Mouse (Mus musculus): ENCODE results near the gene Dusp2. TPM values are rescaled to one million over a fixed set of nuclear protein-coding genes. Genes with fewer than 3 reads are reported as not detected.

Dusp2 gene
- polyA plus RNA-seq, 1 experiment from 2014 or later = 5.2 TPM

GRCm38 (mm10) chr2:127311193-127311592 lies 24.8 kb upstream of the Dusp2 start:
- Histone ChIP-seq H3K4me3 (no peak overlapping the region), H3K36me3 (no peaks in the 10 kb centered on the region), H3K27me3 (ENCODE audit: insufficient read depth, poor library complexity, severe bottlenecking) (no peaks in the 10 kb centered on the region), H3K9me3 (no peaks in the 10 kb centered on the region), H3K4me1 (replicated peaks) (peaks cover 10% of the 10 kb centered on the region; the same call in 1 of the 2 replicates), H3K27ac (no peak overlapping the region)
- DNase-seq (ENCODE audit: low spot score) = no peak
- WGBS = 83% methylated on average over 1 of the region's 1 CpGs

DNA sequence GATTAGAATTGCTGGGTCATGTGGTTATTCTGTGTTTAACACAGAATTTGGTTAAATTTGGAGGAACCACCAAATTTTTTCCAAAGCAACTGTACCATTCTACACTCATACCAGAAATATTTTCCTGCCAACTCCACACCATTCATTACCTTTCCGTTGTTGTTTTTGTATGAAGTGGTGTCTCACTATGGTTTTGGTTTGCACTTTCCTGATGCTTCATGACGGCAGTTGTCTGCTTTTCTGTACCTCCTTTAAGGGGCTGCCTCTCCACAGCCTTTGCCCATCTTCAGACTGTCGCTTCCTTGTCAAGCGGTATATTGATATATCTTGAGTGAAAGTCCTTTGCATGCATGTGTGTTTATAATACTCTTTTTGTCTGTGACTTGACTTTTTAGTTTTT lies 23.2 kb upstream of the Dusp2 start:
- H3K36me3 ChIP-seq = no peaks in the 10 kb centered on the region
- no peaks in the 10 kb centered on the region for H3K27me3 ChIP-seq (ENCODE audit: insufficient read depth, poor library complexity, severe bottlenecking)
- H3K9me3 ChIP-seq = no peaks in the 10 kb centered on the region
- peaks cover 10% of the 10 kb centered on the region; the same call in 1 of the 2 replicates for H3K4me1 ChIP-seq (replicated peaks)
- no peak overlapping the region for H3K4me3 ChIP-seq
- DNase-seq (ENCODE audit: low spot score) = no peak
- no peak overlapping the region for H3K27ac ChIP-seq
- 93% methylated on average over 4 of the region's 4 CpGs for WGBS

DNA sequence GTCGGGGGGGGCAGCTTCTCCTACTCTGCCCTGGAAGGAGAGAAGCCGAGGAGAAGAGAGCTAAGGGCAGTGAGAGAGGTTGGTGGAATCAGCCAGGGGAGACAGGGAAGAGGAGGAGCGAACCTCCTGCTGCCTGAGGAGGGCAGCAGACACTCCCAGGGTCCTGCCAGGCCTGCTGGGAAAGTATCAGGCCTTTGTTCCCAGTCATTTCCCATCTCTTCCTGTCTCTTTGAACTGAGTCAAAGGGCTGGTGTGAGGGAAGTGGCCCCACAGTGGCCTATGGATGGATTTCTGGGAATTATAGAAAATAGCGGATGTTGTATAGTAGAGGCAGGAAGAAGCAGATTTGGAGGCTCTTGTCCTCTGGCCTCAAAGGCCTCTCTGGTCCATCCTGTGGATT lies 22.1 kb upstream of the Dusp2 start:
- H3K27ac ChIP-seq = peak overlapping the region; percentile 50; the same call in 1 of the 2 replicates
- H3K4me1 ChIP-seq (replicated peaks) = peaks cover 10% of the 10 kb centered on the region; the same call in 1 of the 2 replicates
- no peak for DNase-seq (ENCODE audit: low spot score)
- H3K36me3 ChIP-seq = no peaks in the 10 kb centered on the region
- no peaks in the 10 kb centered on the region for H3K27me3 ChIP-seq (ENCODE audit: insufficient read depth, poor library complexity, severe bottlenecking)
- H3K9me3 ChIP-seq = no peaks in the 10 kb centered on the region
- H3K4me3 ChIP-seq = no peak overlapping the region
- WGBS = 46% methylated on average over 4 of the region's 4 CpGs

DNA sequence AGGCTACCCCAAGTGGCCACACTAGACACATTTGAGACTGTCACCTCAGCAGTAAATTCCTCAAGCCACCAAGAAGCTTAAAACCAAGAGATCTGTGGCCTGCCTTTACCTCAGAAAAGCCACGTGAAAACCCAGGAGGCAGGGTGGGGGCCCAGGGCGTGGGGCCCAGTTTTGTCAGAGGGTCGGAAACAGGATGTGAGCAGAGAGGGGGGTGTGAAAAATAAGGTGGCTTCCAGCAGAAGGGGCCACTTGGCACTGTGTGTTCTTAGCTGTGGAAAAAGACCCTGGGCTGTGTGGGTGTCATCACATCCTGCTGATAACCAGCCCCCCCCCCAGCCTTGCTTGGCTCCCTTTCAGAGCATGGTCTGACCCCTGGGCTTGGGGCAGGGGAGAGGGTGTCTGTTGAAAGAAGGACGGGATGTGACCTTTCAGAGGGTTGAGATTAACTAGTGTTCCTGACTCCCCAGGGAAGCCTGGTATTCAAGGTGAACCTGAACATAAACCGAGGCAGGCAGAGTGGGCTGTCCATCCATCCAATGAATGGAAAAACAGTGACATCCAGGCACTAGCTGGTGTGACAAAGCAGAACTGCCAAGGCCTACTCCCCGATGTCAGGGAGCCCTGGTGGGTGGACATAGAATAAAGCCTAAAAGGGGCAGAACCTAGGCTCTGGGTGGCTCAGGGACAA lies 21.3 kb upstream of the Dusp2 start:
- Histone ChIP-seq H3K4me3 (no peak overlapping the region), H3K4me1 (replicated peaks) (peaks cover 10% of the 10 kb centered on the region; the same call in 1 of the 2 replicates), H3K27me3 (ENCODE audit: insufficient read depth, poor library complexity, severe bottlenecking) (no peaks in the 10 kb centered on the region), H3K9me3 (no peaks in the 10 kb centered on the region), H3K27ac (peak overlapping the region; percentile 50; the same call in 1 of the 2 replicates), H3K36me3 (no peaks in the 10 kb centered on the region)
- no peak for DNase-seq (ENCODE audit: low spot score)
- WGBS = 80% methylated on average over 6 of the region's 6 CpGs

DNA sequence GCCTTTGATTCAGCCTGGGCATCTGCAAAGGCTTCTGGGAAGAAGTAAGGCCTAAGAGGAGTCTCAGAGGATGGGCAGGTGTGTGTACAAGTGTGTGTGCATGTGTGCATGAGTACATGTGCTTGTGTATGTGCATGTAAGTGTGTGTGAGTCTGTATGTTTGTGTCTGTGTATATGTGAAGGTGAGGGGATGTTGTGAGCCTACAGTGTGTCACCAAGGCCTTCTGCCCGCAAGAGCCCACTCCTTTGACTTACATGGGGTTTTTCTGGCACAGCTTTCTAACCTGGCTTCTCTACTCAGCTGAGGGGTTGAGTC lies 20.8 kb upstream of the Dusp2 start:
- WGBS = 78% methylated on average over 1 of the region's 1 CpGs
- Histone ChIP-seq H3K4me1 (replicated peaks) (peaks cover 10% of the 10 kb centered on the region; the same call in 1 of the 2 replicates), H3K27me3 (ENCODE audit: insufficient read depth, poor library complexity, severe bottlenecking) (no peaks in the 10 kb centered on the region), H3K4me3 (no peak overlapping the region), H3K27ac (no peak overlapping the region), H3K9me3 (no peaks in the 10 kb centered on the region), H3K36me3 (no peaks in the 10 kb centered on the region)
- no peak for DNase-seq (ENCODE audit: low spot score)

DNA sequence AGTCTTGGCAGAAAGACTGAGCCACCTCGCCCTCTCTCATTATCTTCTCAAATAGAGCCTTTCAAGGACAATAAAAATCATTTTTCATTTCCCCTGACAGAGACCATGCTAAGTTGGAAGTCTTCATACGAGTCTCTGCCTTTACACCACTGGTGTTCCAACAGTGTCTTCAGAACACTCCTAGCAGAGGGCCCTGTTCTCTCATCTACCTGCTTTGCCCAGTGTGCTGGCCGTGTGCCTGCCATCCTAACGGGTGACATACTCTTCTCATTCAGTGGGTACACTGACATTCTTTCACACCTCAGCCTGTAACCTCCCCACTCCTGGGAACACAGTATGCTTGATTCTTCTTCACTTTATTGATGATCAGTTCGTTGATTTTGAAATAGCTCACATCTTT lies 19.5 kb upstream of the Dusp2 start:
- Histone ChIP-seq H3K4me3 (no peak overlapping the region), H3K9me3 (no peaks in the 10 kb centered on the region), H3K27ac (no peak overlapping the region), H3K4me1 (replicated peaks) (peaks cover 10% of the 10 kb centered on the region; the same call in 1 of the 2 replicates), H3K36me3 (no peaks in the 10 kb centered on the region), H3K27me3 (ENCODE audit: insufficient read depth, poor library complexity, severe bottlenecking) (no peaks in the 10 kb centered on the region)
- no peak for DNase-seq (ENCODE audit: low spot score)
- WGBS = 82% methylated on average over 5 of the region's 5 CpGs

GRCm38 (mm10) chr2:127318136-127318535 lies 17.8 kb upstream of the Dusp2 start:
- no peak for DNase-seq (ENCODE audit: low spot score)
- WGBS = 88% methylated on average over 4 of the region's 4 CpGs
- Histone ChIP-seq H3K27ac (no peak overlapping the region), H3K4me3 (no peak overlapping the region), H3K4me1 (replicated peaks) (peaks cover 13% of the 10 kb centered on the region), H3K27me3 (ENCODE audit: insufficient read depth, poor library complexity, severe bottlenecking) (no peaks in the 10 kb centered on the region), H3K36me3 (no peaks in the 10 kb centered on the region), H3K9me3 (no peaks in the 10 kb centered on the region)

DNA sequence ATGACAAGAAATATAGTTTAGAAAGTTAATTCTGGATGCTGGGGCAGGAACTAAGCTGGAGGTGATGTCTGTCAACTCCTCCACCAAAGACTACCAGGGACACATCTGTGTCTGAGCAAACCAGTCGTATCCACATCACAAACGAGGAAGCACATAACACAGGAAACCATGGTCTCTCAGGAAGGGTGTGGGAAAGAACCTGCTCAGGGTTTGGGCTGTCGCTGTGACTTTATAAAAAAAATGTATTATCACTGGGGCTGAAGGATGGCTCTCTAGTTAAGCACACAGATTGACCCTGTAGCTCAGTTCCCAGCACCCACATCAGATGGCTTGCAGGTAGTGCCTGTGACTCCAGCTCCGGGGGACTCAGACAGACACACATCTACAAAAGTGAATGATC lies 16.9 kb upstream of the Dusp2 start:
- no peaks in the 10 kb centered on the region for H3K27me3 ChIP-seq (ENCODE audit: insufficient read depth, poor library complexity, severe bottlenecking)
- DNase-seq (ENCODE audit: low spot score) = no peak
- no peaks in the 10 kb centered on the region for H3K9me3 ChIP-seq
- H3K36me3 ChIP-seq = no peaks in the 10 kb centered on the region
- peaks cover 21% of the 10 kb centered on the region for H3K4me1 ChIP-seq (replicated peaks)
- no peak overlapping the region for H3K27ac ChIP-seq
- WGBS = 80% methylated on average over 4 of the region's 4 CpGs
- no peak overlapping the region for H3K4me3 ChIP-seq

DNA sequence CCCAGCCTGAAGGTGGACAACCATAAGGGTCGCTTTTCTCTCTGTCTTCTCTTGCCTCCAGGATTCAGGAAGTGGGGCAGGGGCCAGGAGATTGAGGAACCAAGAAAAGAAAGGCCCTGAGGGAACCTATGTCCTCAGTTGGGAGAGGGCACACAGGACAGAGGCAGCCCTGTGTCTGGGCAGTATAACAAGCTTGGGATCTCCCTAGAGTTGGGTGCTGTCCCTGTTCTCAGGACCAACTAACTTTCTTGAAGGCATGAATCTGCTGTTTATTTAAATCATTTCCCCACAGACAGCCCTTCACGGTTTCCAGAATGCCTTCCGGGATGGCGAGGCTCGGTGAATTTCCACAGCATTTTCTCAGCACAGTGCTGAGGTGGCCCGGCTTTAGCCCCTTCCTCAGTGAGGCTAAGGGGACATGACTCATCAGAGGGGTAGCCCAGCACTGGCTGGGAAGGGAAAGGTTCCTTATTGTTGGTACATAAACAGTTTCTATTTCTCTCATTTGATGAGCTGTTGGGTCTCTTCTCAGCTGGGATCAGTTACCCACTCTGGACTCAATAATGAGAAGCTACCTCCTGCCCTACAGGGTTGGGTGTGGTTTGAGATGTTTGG lies 13.2 kb upstream of the Dusp2 start:
- Histone ChIP-seq H3K4me1 (replicated peaks) (peaks cover 13% of the 10 kb centered on the region), H3K36me3 (no peaks in the 10 kb centered on the region), H3K27me3 (ENCODE audit: insufficient read depth, poor library complexity, severe bottlenecking) (no peaks in the 10 kb centered on the region), H3K27ac (no peak overlapping the region), H3K4me3 (no peak overlapping the region), H3K9me3 (no peaks in the 10 kb centered on the region)
- DNase-seq (ENCODE audit: low spot score) = no peak
- 77% methylated on average over 6 of the region's 6 CpGs for WGBS

- no peak for DNase-seq (ENCODE audit: low spot score)
- Histone ChIP-seq H3K4me1 (replicated peaks) (peaks cover 15% of the 10 kb centered on the region), H3K9me3 (no peaks in the 10 kb centered on the region), H3K27ac (no peak overlapping the region), H3K4me3 (no peak overlapping the region), H3K27me3 (ENCODE audit: insufficient read depth, poor library complexity, severe bottlenecking) (no peaks in the 10 kb centered on the region; the same call in 1 of the 2 replicates), H3K36me3 (no peaks in the 10 kb centered on the region)
- 85% methylated on average over 1 of the region's 1 CpGs for WGBS
Observed at GRCm38 (mm10) chr2:127323667-127324066, 12.3 kb upstream of the Dusp2 start.

GRCm38 (mm10) chr2:127324456-127324855 lies 11.5 kb upstream of the Dusp2 start:
- Histone ChIP-seq H3K27ac (no peak overlapping the region), H3K4me1 (replicated peaks) (peaks cover 15% of the 10 kb centered on the region), H3K36me3 (no peaks in the 10 kb centered on the region), H3K4me3 (no peak overlapping the region), H3K27me3 (ENCODE audit: insufficient read depth, poor library complexity, severe bottlenecking) (no peaks in the 10 kb centered on the region; the same call in 1 of the 2 replicates), H3K9me3 (no peaks in the 10 kb centered on the region)
- 75% methylated on average over 7 of the region's 7 CpGs for WGBS
- DNase-seq (ENCODE audit: low spot score) = no peak

- H3K9me3 ChIP-seq = no peaks in the 10 kb centered on the region
- 75% methylated on average over 12 of the region's 12 CpGs for WGBS
- 0 out of 2 replicates have a peak overlapping the region, but pooled peaks have one; percentile 36 for H3K27ac ChIP-seq
Observed at GRCm38 (mm10) chr2:127328090-127328851, 7.7 kb upstream of the Dusp2 start.

More at GRCm38 (mm10) chr2:127328090-127328851, 7.7 kb upstream of the Dusp2 start:
- H3K4me3 ChIP-seq = no peak overlapping the region
- no peaks in the 10 kb centered on the region for H3K36me3 ChIP-seq
- DNase-seq (ENCODE audit: low spot score) = no peak
- peaks cover 13% of the 10 kb centered on the region for H3K4me1 ChIP-seq (replicated peaks)
- H3K27me3 ChIP-seq (ENCODE audit: insufficient read depth, poor library complexity, severe bottlenecking) = peaks cover 2% of the 10 kb centered on the region

Measured in hindbrain, embryonic 10.5 days (tissue).